Mouse (Mus musculus) intestine, embryonic 16.5 days (tissue): ENCODE data around the gene Rmi1. TPM values are rescaled to one million over a fixed set of nuclear protein-coding genes. Genes with fewer than 3 reads are reported as not detected.
"Not testable (repeated sequence)": the region's sequence is repeated elsewhere in the genome, so short reads cannot be mapped to it uniquely, and the experiment has no call there.

Source experiments
- ATAC-seq: fragments of 200-750 bp; cut with Nextera tagmentation; 2 replicates; pipeline ENCODE4 v1.8.0; 2017; ENCODE audit warnings: moderate TSS enrichment, moderate library complexity
- H3K27ac ChIP-seq: fragments of 300-500 bp; sonication (generic); 2 replicates; pipeline ENCODE4 v1.5.1; 2014; ENCODE audit warnings: mild to moderate bottlenecking, low read length
- H3K27me3 ChIP-seq: fragments of 300-500 bp; sonication (generic); replicated peaks from 2 replicates; pipeline ENCODE4 v1.6.1; 2014; ENCODE audit warnings: low read length, control low read depth, mixed read lengths; ENCODE audit not compliant: control insufficient read depth, insufficient read depth
- H3K36me3 ChIP-seq: fragments of 300-500 bp; sonication (generic); 2 replicates; pipeline ENCODE4 v1.6.1; 2014; ENCODE audit warnings: low read length, control low read depth; ENCODE audit not compliant: control insufficient read depth, insufficient read depth
- H3K4me1 ChIP-seq: fragments of 300-500 bp; sonication (generic); 2 replicates; pipeline ENCODE4 v1.6.1; 2014; ENCODE audit warnings: low read length, control low read depth, mixed read lengths; ENCODE audit not compliant: control insufficient read depth, insufficient read depth
- H3K4me2 ChIP-seq: fragments of 300-500 bp; sonication (generic); 2 replicates; pipeline ENCODE4 v1.6.1; 2014; ENCODE audit warnings: low read depth, low read length, control low read depth
- H3K4me3 ChIP-seq: fragments of 300-500 bp; sonication (generic); 2 replicates; pipeline ENCODE4 v1.5.1; 2014; ENCODE audit warnings: mild to moderate bottlenecking, low read length
- H3K9ac ChIP-seq: fragments of 300-500 bp; sonication (generic); 2 replicates; pipeline ENCODE4 v1.6.1; 2014; ENCODE audit warnings: low read depth, low read length
- H3K9me3 ChIP-seq: fragments of 300-500 bp; sonication (generic); 2 replicates; pipeline ENCODE4 v1.6.1; 2016; ENCODE audit warnings: low read length, control low read depth; ENCODE audit not compliant: control insufficient read depth
- WGBS: fragments of 180-500 bp; shearing (Covaris S2); extraction: QIAGEN DNeasy Blood & Tissue Kit; methylation state at CpG from one replicate; pipeline ENCODE4 v1.1.7; 2014; 5-methylcytosine and 5-hydroxymethylcytosine counted together
- polyA plus RNA-seq: library from polyadenylated mRNA; unstranded; fragments of >200 nt; fragmentation: Nextera tagmentation; extraction: Ambion mirVana; gene quantifications from 2 replicates; pipeline ENCODE4 v1.2.1, GENCODE M21; 2015

Gene Rmi1
- polyA plus RNA-seq, result 20.2 and 20.8 TPM in 2 replicates

DNA sequence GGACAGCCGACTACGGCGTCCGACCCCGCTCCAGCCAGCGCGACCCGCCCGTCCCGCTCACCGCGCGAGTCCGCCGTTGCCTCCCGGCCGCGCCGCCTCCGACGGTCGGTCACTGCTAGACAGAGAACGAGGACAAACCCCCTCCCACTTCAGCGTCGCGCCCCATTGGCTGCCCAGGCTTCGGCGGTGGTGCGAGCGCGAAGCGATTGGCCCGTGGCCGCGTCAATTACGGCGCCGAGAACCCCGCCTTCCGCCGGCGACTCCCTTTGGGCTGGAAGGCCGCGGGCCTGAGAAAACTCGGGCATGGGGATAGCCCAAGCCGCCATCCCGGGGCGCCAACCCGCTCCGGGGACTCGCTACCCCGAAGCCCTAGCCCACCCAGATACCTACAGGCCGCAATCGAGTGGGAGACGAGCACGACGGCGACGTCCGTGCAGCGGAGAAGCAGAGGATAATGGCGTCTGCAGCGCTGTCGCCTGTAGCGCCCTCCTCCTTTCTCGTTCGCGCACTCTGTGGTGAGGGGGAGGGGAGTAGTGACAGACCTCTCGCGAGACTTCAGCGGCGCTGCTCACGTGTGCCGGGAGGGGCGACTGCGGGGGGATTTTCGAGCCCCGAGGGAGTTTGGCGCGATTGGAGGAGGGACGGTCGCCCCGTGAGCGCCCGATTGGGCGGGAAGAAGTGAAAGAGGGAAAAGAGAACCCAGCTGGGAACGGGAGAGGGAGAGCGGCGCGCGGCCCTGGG is at the start of gene Rmi1:
TSS of gene Rmi1 (plus strand) at position 246 of the 741 bp plus-strand sequence.
- no peaks in the 10 kb centered on the region for H3K27me3 ChIP-seq
- WGBS, result under 1% methylated on average over 88 of the region's 91 CpGs
- ATAC-seq, result peak; percentile 96

DNA sequence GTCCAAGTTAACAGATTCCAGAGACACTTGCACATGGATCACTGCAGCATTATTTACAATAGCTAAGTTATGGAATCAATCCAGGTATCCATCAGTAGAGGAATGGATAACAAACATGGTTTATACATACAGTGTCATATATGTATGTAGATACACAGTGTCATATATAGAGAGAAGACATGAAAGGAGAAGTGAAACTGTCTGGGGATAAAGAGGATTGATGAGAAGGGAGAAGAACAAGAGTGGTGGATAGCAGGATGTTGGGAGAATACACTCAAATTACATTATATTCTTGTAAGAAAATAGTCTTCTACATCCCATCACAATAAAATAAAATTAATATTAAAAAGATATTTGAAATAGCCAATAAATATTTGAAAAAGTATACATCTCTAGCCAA is 49.1 kb upstream of the Rmi1 start:
- no peaks in the 10 kb centered on the region for H3K36me3 ChIP-seq
- no peaks in the 10 kb centered on the region for H3K27me3 ChIP-seq
- H3K27ac ChIP-seq, result no peak overlapping the region
- H3K4me2 ChIP-seq, result no peak overlapping the region
- H3K4me3 ChIP-seq, result no peak overlapping the region
- no peaks in the 10 kb centered on the region for H3K4me1 ChIP-seq
- no peaks in the 10 kb centered on the region for H3K9me3 ChIP-seq
- no peak overlapping the region for H3K9ac ChIP-seq
- no peak for ATAC-seq

More for the DNA sequence above, at the start of gene Rmi1:
- Histone ChIP-seq H3K9ac (peak within 1 kb of the TSS; percentile 100), H3K4me1 (no peaks in the 10 kb centered on the region), H3K36me3 (peaks cover 6% of the 10 kb centered on the region), H3K9me3 (no peaks in the 10 kb centered on the region), H3K27ac (peak within 1 kb of the TSS; percentile 98), H3K4me2 (peak within 1 kb of the TSS; percentile 82), H3K4me3 (peak within 1 kb of the TSS; percentile 80)

DNA sequence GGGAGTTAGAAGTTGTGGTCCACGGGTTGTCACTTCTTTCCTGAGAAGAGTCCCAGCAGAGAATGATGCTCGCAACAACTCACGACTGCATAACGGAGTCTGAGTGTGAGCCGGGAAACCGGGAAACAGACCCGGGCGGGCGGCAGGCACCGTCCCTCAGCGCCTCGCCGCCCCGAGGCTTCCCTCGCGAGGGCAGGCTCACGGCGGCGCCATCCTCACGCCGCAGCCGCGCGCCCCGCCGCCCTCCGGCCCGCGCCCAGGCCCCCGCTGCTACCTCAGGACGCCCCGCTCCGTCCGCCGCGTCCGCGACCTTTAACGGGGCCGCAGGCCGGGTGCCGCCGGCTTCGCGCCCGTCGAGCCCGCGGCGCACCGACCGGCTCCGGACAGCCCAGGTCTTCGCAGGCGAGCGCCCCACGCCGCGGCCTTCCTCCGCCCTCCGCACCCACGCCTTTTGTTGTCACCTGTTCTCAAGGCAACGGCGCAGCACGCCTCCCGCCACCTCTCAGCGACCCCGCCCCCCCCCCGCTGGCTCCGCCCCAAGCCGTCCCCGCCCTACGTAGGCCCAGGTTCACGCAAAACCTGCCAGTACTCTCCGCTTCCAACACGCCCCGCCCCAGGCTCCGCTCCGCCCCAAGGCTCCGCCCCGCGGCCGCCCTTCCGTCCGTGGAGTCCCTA is 43.3 kb upstream of the Rmi1 start, which contains the start of gene Kif27:
TSS of gene Kif27 (minus strand) at position 494 of the 675 bp plus-strand sequence.
- ATAC-seq, result peak; percentile 99
- under 1% methylated on average over 79 of the region's 85 CpGs for WGBS

DNA sequence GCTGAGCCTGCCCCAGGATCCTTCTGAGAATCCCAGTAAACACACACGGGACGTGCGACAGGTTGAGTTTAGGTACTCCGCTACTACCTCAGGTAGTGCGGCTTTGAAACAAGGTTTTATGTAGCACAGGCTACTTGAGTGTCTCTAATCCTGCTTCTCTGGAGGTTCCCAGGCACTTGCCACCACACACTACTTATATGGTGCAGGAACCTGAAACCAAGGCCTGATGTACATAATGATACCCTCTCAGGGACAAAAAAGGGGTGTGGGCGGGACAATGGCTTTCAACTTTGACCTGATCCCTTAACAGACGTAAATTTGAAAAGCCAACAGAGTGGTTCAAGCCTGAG is 42.8 kb upstream of the Rmi1 start:
- no peaks in the 10 kb centered on the region for H3K9me3 ChIP-seq
- no peaks in the 10 kb centered on the region for H3K27me3 ChIP-seq
- ATAC-seq, result peak; percentile 81
- WGBS, result 5% methylated on average over 7 of the region's 7 CpGs
- peaks cover 3% of the 10 kb centered on the region for H3K4me1 ChIP-seq
- peak overlapping the region; percentile 95 for H3K4me2 ChIP-seq
- peak overlapping the region; percentile 67 for H3K4me3 ChIP-seq
- H3K36me3 ChIP-seq, result no peaks in the 10 kb centered on the region
- H3K27ac ChIP-seq, result peak overlapping the region; percentile 77
- peak overlapping the region; percentile 67 for H3K9ac ChIP-seq

More for the DNA sequence above, 43.3 kb upstream of the Rmi1 start, which contains the start of gene Kif27:
- peak within 1 kb of the TSS; percentile 67 for H3K4me3 ChIP-seq
- H3K4me2 ChIP-seq, result peak within 1 kb of the TSS; percentile 95
- H3K36me3 ChIP-seq, result no peaks in the 10 kb centered on the region
- no peaks in the 10 kb centered on the region for H3K9me3 ChIP-seq
- H3K27me3 ChIP-seq, result no peaks in the 10 kb centered on the region
- peak within 1 kb of the TSS; percentile 77 for H3K27ac ChIP-seq
- H3K4me1 ChIP-seq, result peaks cover 3% of the 10 kb centered on the region
- H3K9ac ChIP-seq, result peak within 1 kb of the TSS; percentile 67

DNA sequence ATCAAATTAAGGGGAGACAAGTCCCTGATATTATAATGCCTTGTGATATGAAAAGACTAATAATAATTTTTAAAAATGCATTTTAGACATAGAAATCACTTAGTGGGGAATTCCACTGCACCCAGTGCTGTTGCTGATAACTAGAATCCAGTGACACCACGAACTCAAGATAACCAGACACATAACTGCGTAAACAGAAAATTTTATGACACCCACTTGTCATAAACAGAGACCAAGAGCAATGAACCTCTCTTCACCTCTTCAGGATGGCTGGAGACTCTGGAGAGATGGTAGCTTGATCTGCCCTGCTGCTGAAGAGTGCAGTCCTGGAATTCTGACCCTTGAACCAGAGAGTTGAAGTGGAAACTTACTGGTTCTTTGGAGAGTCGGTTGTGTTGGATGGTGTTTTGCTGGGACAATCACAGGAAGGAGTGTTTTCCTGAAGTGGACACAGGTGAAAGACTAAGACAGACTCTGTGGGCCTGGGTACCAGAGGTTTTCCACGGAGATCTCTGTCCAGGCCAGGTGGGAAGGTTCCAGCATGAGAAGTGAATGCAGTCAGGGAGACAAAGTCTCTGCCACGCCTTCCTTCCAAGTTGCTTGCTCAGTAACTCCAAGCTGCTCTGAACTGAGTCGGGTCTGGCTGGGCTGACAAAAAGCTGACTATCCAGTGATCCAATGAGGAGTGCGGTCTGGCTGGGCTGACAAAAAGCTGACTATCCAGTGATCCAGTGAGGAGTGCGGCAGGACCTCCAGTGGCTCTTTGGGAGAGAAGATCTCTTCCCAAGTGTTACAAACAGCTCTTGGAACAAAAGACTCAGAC is 37.5 kb upstream of the Rmi1 start:
- H3K9ac ChIP-seq, result no peak overlapping the region
- H3K4me3 ChIP-seq, result no peak overlapping the region
- peak overlapping the region; percentile 62 for H3K27ac ChIP-seq
- peak; percentile 85 for ATAC-seq
- WGBS, result 52% methylated on average over 8 of the region's 8 CpGs
- H3K27me3 ChIP-seq, result no peaks in the 10 kb centered on the region
- no peak overlapping the region for H3K4me2 ChIP-seq
- H3K9me3 ChIP-seq, result no peaks in the 10 kb centered on the region
- H3K4me1 ChIP-seq, result no peaks in the 10 kb centered on the region
- H3K36me3 ChIP-seq, result no peaks in the 10 kb centered on the region

DNA sequence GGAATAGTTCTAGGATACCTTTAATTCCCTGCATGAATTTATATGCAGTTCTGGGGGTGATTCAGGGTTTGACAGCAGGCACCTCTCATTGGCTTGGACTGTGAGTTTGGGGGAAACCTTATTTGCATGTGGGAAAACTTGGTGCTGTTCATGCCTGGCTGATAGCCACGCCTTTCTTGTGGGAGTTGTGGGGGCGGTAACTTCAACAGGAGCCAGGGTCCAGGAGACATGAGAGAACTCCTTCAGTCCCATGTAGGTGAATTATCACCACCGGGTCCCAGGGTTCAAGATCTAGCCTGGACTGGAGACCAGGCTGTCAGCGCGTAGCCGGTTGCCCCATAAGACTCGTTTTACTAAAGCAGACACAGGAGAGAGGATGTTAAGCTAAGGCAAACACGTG is 36.9 kb upstream of the Rmi1 start:
- not testable (repeated sequence) for H3K27me3 ChIP-seq, H3K9me3 ChIP-seq, H3K4me2 ChIP-seq, H3K4me3 ChIP-seq, H3K36me3 ChIP-seq, ATAC-seq, H3K4me1 ChIP-seq, H3K9ac ChIP-seq
- peak overlapping the region; percentile 62 for H3K27ac ChIP-seq
- WGBS, result 79% methylated on average over 8 of the region's 8 CpGs

DNA sequence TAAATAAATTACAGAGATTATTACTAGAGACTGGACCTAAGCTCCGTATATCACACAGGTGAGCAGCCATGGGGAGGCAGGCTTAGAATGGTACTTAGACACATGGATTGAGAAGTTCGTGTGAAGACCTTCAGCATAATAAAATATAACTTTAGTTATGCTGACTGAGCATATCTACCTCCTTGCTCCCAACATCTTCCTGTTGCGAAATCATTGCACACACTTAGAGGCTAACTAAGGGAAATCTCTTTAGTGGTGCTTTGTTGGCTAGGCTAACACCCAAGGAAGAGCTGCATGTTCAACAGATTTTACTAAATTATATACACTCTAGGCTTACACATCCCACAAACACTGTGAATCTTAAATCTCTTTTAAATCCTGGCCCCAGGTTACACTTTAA is 35.7 kb upstream of the Rmi1 start:
- H3K27ac ChIP-seq, result no peak overlapping the region
- no peak overlapping the region for H3K9ac ChIP-seq
- no peak overlapping the region for H3K4me3 ChIP-seq
- no peaks in the 10 kb centered on the region for H3K4me1 ChIP-seq
- no peak for ATAC-seq
- H3K27me3 ChIP-seq, result no peaks in the 10 kb centered on the region
- H3K9me3 ChIP-seq, result no peaks in the 10 kb centered on the region
- 74% methylated on average over 3 of the region's 3 CpGs for WGBS
- no peak overlapping the region for H3K4me2 ChIP-seq
- H3K36me3 ChIP-seq, result no peaks in the 10 kb centered on the region

DNA sequence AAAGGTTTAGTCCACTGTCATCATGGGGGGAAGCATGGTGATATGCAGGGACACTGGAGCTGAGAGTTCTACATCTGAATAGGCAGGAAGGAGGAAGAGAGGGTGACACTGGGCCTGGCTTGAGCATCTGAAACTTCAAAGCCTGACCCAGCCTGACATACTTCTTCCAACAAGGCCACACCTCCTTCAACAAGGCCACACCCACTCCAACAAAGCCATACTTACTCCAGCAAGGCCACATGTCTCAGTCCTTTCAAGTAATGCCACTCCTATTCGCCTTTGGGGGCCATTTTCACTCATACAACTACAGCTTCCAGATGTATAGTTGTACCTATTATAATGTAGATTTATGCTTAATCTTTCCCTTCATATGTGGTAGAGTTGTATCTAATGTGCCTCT is 34.4 kb upstream of the Rmi1 start:
- no peak for ATAC-seq
- Histone ChIP-seq H3K36me3 (no peaks in the 10 kb centered on the region), H3K27ac (no peak overlapping the region), H3K4me3 (no peak overlapping the region), H3K4me2 (no peak overlapping the region), H3K27me3 (no peaks in the 10 kb centered on the region), H3K9ac (no peak overlapping the region), H3K4me1 (0 out of 2 replicates have a peak, but pooled peaks cover 4% of the 10 kb centered on the region), H3K9me3 (no peaks in the 10 kb centered on the region)
- 82% methylated on average over 1 of the region's 1 CpGs for WGBS

DNA sequence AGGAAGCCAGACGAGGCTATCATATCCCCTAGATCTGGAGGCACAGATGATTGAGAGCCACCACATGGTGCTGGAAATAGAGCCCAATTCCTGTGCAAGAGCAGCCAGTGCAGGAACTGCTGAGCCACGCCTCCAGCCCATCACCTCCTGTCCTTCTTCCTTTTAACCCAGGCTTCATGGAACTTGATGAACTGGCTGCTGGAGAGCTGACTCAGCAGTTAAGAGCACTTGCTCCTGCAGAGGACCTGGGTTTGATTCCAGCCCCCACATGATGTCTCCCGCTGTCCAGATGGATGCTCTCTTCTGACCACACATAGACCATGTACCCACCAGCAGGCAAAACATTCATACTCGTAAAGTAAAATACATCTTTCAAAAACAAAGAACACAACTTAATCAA is 33.2 kb upstream of the Rmi1 start:
- 64% methylated on average over 4 of the region's 4 CpGs for WGBS
- Histone ChIP-seq H3K27ac (no peak overlapping the region), H3K9ac (no peak overlapping the region), H3K4me2 (no peak overlapping the region), H3K9me3 (no peaks in the 10 kb centered on the region), H3K4me1 (0 out of 2 replicates have a peak, but pooled peaks cover 8% of the 10 kb centered on the region), H3K27me3 (no peaks in the 10 kb centered on the region), H3K4me3 (no peak overlapping the region), H3K36me3 (no peaks in the 10 kb centered on the region)
- ATAC-seq, result no peak
